Mouse (Mus musculus): ENCODE measurements around the gene Ptpre.

DNA sequence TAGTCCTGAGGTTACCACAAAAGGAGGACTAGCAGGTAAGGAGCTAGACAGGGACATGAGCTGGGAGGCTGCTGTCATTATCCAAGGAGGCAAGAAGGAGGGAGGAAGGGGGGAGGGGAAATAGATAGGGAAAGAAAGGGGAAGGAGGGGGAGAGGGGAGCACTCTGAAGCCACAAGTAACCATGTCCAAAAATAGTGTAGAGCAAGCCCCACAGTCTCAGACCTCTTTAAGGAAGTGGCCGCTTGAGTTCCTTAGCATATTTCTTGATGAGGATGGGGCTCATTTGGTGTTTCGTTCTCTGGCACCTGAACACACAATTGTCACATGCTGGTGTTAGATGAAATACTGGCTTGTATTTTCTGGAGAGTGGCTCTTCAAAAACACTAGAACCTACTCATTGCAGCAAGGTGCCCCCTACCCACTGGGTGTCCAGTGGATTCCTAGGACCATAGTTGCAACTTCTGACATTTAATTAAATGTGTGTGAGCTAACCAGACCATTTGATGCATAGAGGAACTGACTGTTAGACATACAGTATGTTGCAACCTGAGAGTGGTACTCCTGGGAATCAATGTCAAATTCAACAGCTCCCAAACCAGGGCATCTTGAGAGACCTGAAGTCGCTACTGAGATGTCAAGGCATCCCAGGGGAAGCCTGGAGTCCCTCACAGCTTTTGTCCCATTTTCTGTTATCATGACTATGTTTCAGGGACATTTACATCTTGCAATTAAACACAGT lies 19.6 kb downstream of the Ptpre start:
- TF ChIP-seq CTCF (IDR thresholded peaks at IDR 0.05; ENCODE audit: low read depth): no peak
- TF ChIP-seq EP300 (optimal IDR thresholded peaks at IDR 0.05): no peak

All from stomach, postnatal 0 days (tissue).